Mouse (Mus musculus): ENCODE data around the gene Slit3.

DNA sequence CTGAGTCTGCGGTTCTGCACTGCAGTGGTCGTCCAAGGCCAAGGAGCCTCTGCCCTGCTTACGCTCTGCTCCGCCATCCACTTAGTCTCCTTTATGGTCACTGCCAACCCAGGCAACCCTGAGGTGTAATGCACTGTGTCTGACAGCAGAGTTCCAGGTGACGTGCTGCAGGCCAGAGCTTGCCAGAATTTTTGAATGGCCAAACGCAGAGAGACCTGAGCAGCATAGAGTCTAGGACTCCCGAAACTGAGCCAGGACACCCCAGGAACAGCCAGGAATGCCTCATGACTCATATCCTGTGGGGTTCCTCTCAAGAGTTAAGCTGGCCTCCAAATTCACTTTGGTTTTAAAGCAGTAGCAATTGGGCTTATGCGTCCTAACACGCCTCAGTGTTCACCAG lies 429.0 kb downstream of the Slit3 start:
- TF ChIP-seq CTCF (IDR thresholded peaks at IDR 0.05; ENCODE audit: borderline replicate concordance, insufficient read depth, low read length) = no peak
- no peak for TF ChIP-seq POLR2A (IDR thresholded peaks at IDR 0.05; ENCODE audit: low read depth, low read length)
